Mouse (Mus musculus): Measurements from ENCODE around the gene Cdc14a.

DNA sequence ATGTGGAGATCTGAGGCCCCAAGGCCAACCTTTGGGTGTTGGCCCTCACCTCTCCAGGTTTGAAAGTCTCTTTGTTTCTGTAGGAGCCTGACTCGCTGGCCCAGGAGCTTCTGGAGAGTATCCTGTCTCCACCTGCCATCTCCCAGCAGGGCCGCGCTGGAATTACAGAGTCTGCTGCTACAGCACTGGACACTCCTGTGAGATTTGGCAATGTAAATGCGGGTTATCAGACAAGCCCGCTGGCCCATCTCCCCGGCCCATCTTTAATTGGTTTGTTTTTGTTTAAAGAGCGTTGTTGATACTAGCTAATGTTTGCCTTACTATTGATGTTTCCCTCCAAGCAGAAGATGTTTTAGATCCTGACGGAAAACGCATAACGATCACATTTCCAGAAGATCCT is 15.0 kb downstream of the Cdc14a start:
- TF ChIP-seq POLR2A (IDR thresholded peaks at IDR 0.05; ENCODE audit: insufficient read depth, low read depth, low read length) (no peak), CTCF (IDR thresholded peaks at IDR 0.05) (no peak), EP300 (IDR thresholded peaks at IDR 0.05; ENCODE audit: insufficient read depth, low read depth, low read length) (no peak)

Data from heart, adult 2 months (tissue).